Mouse (Mus musculus) gastrocnemius, adult 2 months (tissue): ENCODE data around the gene Gm28490. TPM values are rescaled to one million over a fixed set of nuclear protein-coding genes. Genes with fewer than 3 reads are reported as not detected.
"Not testable (repeated sequence)": the region's sequence is repeated elsewhere in the genome, so short reads cannot be mapped to it uniquely, and the experiment has no call there.

Source experiments
- DNase-seq: peaks from one replicate; pipeline ENCODE4 v3.0.0; 2022
- H3K27ac ChIP-seq: fragments of 200-600 bp; 2 replicates; pipeline ENCODE4 v1.8.1; 2022; ENCODE audit warnings: mild to moderate bottlenecking
- H3K4me3 ChIP-seq: fragments of 200-600 bp; 2 replicates; pipeline ENCODE4 v1.8.1; 2022; ENCODE audit warnings: mild to moderate bottlenecking, moderate library complexity
- intact Hi-C: fragments of 180-260 bp; cut with DNase I; formaldehyde crosslinking; loops from one replicate; pipeline ENCODE4 v1.15.1; 2025
- long read RNA-seq, 2 experiments: library from polyadenylated mRNA; stranded (forward); transcript quantifications; one replicate each; pipeline ENCODE4 v2.0.0; 2021
- total RNA-seq, 2 experiments: library from RNA; stranded (reverse); gene quantifications; 2 replicates each; pipeline ENCODE4 v1.2.3; 2021

Gene Gm28490
- total RNA-seq: not detected
- long read RNA-seq, experiment 1: 0 reads
- long read RNA-seq, experiment 2: 0 reads

DNA sequence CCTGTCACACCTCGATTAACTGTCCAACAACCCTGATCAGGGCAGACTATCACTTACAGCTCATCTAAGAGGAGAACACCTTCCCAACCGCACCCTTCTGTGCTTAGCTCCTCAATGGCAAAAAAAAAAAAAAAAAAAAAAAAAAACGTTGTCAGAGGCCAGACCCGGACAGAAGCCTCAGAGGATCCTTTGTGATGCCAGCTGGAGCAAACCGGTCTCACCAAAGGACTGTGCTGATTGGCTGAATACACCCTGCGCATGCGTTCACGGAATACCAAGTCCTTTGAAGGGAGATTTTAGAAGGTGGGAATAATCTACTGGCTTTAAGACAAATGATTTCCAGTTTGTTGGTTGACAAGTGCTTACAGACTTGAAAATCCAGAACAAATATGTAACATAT is at the start of gene Gm28490:
Gene Gm28490, minus strand, starts transcription at position 101 of the 400 bp plus-strand sequence.
- DNase-seq, intact Hi-C loops, H3K4me3 ChIP-seq, H3K27ac ChIP-seq: not testable (repeated sequence)
